Mouse (Mus musculus): ENCODE data around the gene Mphosph10. TPM values are rescaled to one million over a fixed set of nuclear protein-coding genes. Genes with fewer than 3 reads are reported as not detected.

The Mphosph10 gene
- 30.9 and 34.0 TPM in 2 replicates for polyA plus RNA-seq (2015; fragmentation: Nextera tagmentation; extraction: Ambion mirVana)

GRCm38 (mm10) chr7:64392122-64392818, at the start of gene Mphosph10, which contains the start of gene Mcee:
TSS of gene Mphosph10 (minus strand) at chr7:64392268.
TSS of gene Mcee (plus strand) at chr7:64392607.
- peak; percentile 99 for ATAC-seq
- Histone ChIP-seq H3K27ac (ENCODE audit: low read length) (peak within 1 kb of the TSS; percentile 92), H3K4me2 (ENCODE audit: low read depth, low read length) (peak within 1 kb of the TSS; percentile 85), H3K9ac (ENCODE audit: low read depth, low read length) (peak within 1 kb of the TSS; percentile 89), H3K27me3 (replicated peaks; ENCODE audit: control insufficient read depth, insufficient read depth, low read length) (no peaks in the 10 kb centered on the region), H3K36me3 (ENCODE audit: control insufficient read depth, insufficient read depth, low read length) (no peaks in the 10 kb centered on the region), H3K4me3 (ENCODE audit: low read length) (peak within 1 kb of the TSS; percentile 88), H3K9me3 (ENCODE audit: control insufficient read depth, low read length) (no peaks in the 10 kb centered on the region), H3K4me1 (ENCODE audit: control insufficient read depth, insufficient read depth, low read length) (peaks cover 6% of the 10 kb centered on the region)
- under 1% methylated on average over 54 of the region's 54 CpGs for WGBS

- no peaks in the 10 kb centered on the region for H3K27me3 ChIP-seq (replicated peaks; ENCODE audit: control insufficient read depth, insufficient read depth, low read length)
- no peak overlapping the region for H3K27ac ChIP-seq (ENCODE audit: low read length)
- no peaks in the 10 kb centered on the region for H3K9me3 ChIP-seq (ENCODE audit: control insufficient read depth, low read length)
- WGBS, result 79% methylated on average over 8 of the region's 8 CpGs
- no peak for ATAC-seq
- H3K4me3 ChIP-seq (ENCODE audit: low read length), result no peak overlapping the region
- no peaks in the 10 kb centered on the region for H3K4me1 ChIP-seq (ENCODE audit: control insufficient read depth, insufficient read depth, low read length)
- no peak overlapping the region for H3K4me2 ChIP-seq (ENCODE audit: low read depth, low read length)
- no peaks in the 10 kb centered on the region for H3K36me3 ChIP-seq (ENCODE audit: control insufficient read depth, insufficient read depth, low read length)
- no peak overlapping the region for H3K9ac ChIP-seq (ENCODE audit: low read depth, low read length)
Observed at GRCm38 (mm10) chr7:64440519-64440918, 48.5 kb upstream of the Mphosph10 start.

- no peaks in the 10 kb centered on the region for H3K27me3 ChIP-seq (replicated peaks; ENCODE audit: control insufficient read depth, insufficient read depth, low read length)
- no peak overlapping the region for H3K4me2 ChIP-seq (ENCODE audit: low read depth, low read length)
- no peaks in the 10 kb centered on the region for H3K4me1 ChIP-seq (ENCODE audit: control insufficient read depth, insufficient read depth, low read length)
- no peak for ATAC-seq
- H3K36me3 ChIP-seq (ENCODE audit: control insufficient read depth, insufficient read depth, low read length), result no peaks in the 10 kb centered on the region
- no peak overlapping the region for H3K27ac ChIP-seq (ENCODE audit: low read length)
- H3K9me3 ChIP-seq (ENCODE audit: control insufficient read depth, low read length), result no peaks in the 10 kb centered on the region
- H3K9ac ChIP-seq (ENCODE audit: low read depth, low read length), result no peak overlapping the region
- no peak overlapping the region for H3K4me3 ChIP-seq (ENCODE audit: low read length)
- 70% methylated on average over 5 of the region's 5 CpGs for WGBS
Observed at GRCm38 (mm10) chr7:64439595-64440518, 47.8 kb upstream of the Mphosph10 start.

GRCm38 (mm10) chr7:64424861-64425260, 32.8 kb upstream of the Mphosph10 start:
- Histone ChIP-seq H3K36me3 (ENCODE audit: control insufficient read depth, insufficient read depth, low read length) (no peaks in the 10 kb centered on the region), H3K27ac (ENCODE audit: low read length) (no peak overlapping the region), H3K4me3 (ENCODE audit: low read length) (no peak overlapping the region), H3K4me2 (ENCODE audit: low read depth, low read length) (no peak overlapping the region), H3K27me3 (replicated peaks; ENCODE audit: control insufficient read depth, insufficient read depth, low read length) (no peaks in the 10 kb centered on the region), H3K9ac (ENCODE audit: low read depth, low read length) (no peak overlapping the region), H3K9me3 (ENCODE audit: control insufficient read depth, low read length) (no peaks in the 10 kb centered on the region), H3K4me1 (ENCODE audit: control insufficient read depth, insufficient read depth, low read length) (no peaks in the 10 kb centered on the region)
- ATAC-seq, result no peak
- WGBS, result 56% methylated on average over 5 of the region's 5 CpGs

- Histone ChIP-seq H3K4me3 (ENCODE audit: low read length) (no peak overlapping the region), H3K36me3 (ENCODE audit: control insufficient read depth, insufficient read depth, low read length) (0 out of 2 replicates have a peak, but pooled peaks cover 7% of the 10 kb centered on the region), H3K27me3 (replicated peaks; ENCODE audit: control insufficient read depth, insufficient read depth, low read length) (no peaks in the 10 kb centered on the region), H3K4me1 (ENCODE audit: control insufficient read depth, insufficient read depth, low read length) (no peaks in the 10 kb centered on the region), H3K9ac (ENCODE audit: low read depth, low read length) (no peak overlapping the region), H3K27ac (ENCODE audit: low read length) (no peak overlapping the region), H3K9me3 (ENCODE audit: control insufficient read depth, low read length) (no peaks in the 10 kb centered on the region), H3K4me2 (ENCODE audit: low read depth, low read length) (no peak overlapping the region)
- ATAC-seq, result no peak
- WGBS, result 91% methylated on average over 8 of the region's 8 CpGs
Observed at GRCm38 (mm10) chr7:64403989-64404388, 11.9 kb upstream of the Mphosph10 start.

- no peaks in the 10 kb centered on the region for H3K27me3 ChIP-seq (replicated peaks; ENCODE audit: control insufficient read depth, insufficient read depth, low read length)
- no peak overlapping the region for H3K9ac ChIP-seq (ENCODE audit: low read depth, low read length)
- 88% methylated on average over 4 of the region's 4 CpGs for WGBS
- no peak overlapping the region for H3K27ac ChIP-seq (ENCODE audit: low read length)
- H3K36me3 ChIP-seq (ENCODE audit: control insufficient read depth, insufficient read depth, low read length), result 0 out of 2 replicates have a peak, but pooled peaks cover 7% of the 10 kb centered on the region
- H3K9me3 ChIP-seq (ENCODE audit: control insufficient read depth, low read length), result no peaks in the 10 kb centered on the region
- no peak overlapping the region for H3K4me2 ChIP-seq (ENCODE audit: low read depth, low read length)
- no peak overlapping the region for H3K4me3 ChIP-seq (ENCODE audit: low read length)
- H3K4me1 ChIP-seq (ENCODE audit: control insufficient read depth, insufficient read depth, low read length), result no peaks in the 10 kb centered on the region
- ATAC-seq, result no peak
Observed at GRCm38 (mm10) chr7:64402452-64402851, 10.4 kb upstream of the Mphosph10 start.

GRCm38 (mm10) chr7:64400725-64401124, 8.7 kb upstream of the Mphosph10 start:
- Histone ChIP-seq H3K27ac (ENCODE audit: low read length) (no peak overlapping the region), H3K9me3 (ENCODE audit: control insufficient read depth, low read length) (no peaks in the 10 kb centered on the region), H3K4me2 (ENCODE audit: low read depth, low read length) (no peak overlapping the region), H3K36me3 (ENCODE audit: control insufficient read depth, insufficient read depth, low read length) (0 out of 2 replicates have a peak, but pooled peaks cover 7% of the 10 kb centered on the region), H3K9ac (ENCODE audit: low read depth, low read length) (no peak overlapping the region), H3K4me1 (ENCODE audit: control insufficient read depth, insufficient read depth, low read length) (no peaks in the 10 kb centered on the region), H3K27me3 (replicated peaks; ENCODE audit: control insufficient read depth, insufficient read depth, low read length) (no peaks in the 10 kb centered on the region), H3K4me3 (ENCODE audit: low read length) (no peak overlapping the region)
- ATAC-seq, result no peak
- 81% methylated on average over 1 of the region's 1 CpGs for WGBS

- peaks cover 6% of the 10 kb centered on the region for H3K4me1 ChIP-seq (ENCODE audit: control insufficient read depth, insufficient read depth, low read length)
- ATAC-seq, result peak; percentile 73
- WGBS, result 0% methylated on average over 15 of the region's 15 CpGs
Observed at GRCm38 (mm10) chr7:64392819-64393151, 717 bp upstream of the Mphosph10 start.

GRCm38 (mm10) chr7:64391479-64391878, 589 bp downstream of the Mphosph10 start:
- WGBS, result 2% methylated on average over 8 of the region's 8 CpGs
- peak overlapping the region; percentile 88 for H3K4me3 ChIP-seq (ENCODE audit: low read length)
- no peak for ATAC-seq
- peak overlapping the region; percentile 85 for H3K4me2 ChIP-seq (ENCODE audit: low read depth, low read length)
- no peaks in the 10 kb centered on the region for H3K9me3 ChIP-seq (ENCODE audit: control insufficient read depth, low read length)
- no peaks in the 10 kb centered on the region for H3K36me3 ChIP-seq (ENCODE audit: control insufficient read depth, insufficient read depth, low read length)
- peak overlapping the region; percentile 80 for H3K9ac ChIP-seq (ENCODE audit: low read depth, low read length)
- H3K4me1 ChIP-seq (ENCODE audit: control insufficient read depth, insufficient read depth, low read length), result peaks cover 6% of the 10 kb centered on the region
- H3K27ac ChIP-seq (ENCODE audit: low read length), result no peak overlapping the region
- no peaks in the 10 kb centered on the region for H3K27me3 ChIP-seq (replicated peaks; ENCODE audit: control insufficient read depth, insufficient read depth, low read length)

More at GRCm38 (mm10) chr7:64392819-64393151, 717 bp upstream of the Mphosph10 start:
- H3K4me3 ChIP-seq (ENCODE audit: low read length), result peak overlapping the region; percentile 88
- no peaks in the 10 kb centered on the region for H3K36me3 ChIP-seq (ENCODE audit: control insufficient read depth, insufficient read depth, low read length)
- H3K4me2 ChIP-seq (ENCODE audit: low read depth, low read length), result peak overlapping the region; percentile 61
- peak overlapping the region; percentile 92 for H3K27ac ChIP-seq (ENCODE audit: low read length)
- no peaks in the 10 kb centered on the region for H3K9me3 ChIP-seq (ENCODE audit: control insufficient read depth, low read length)
- H3K9ac ChIP-seq (ENCODE audit: low read depth, low read length), result peak overlapping the region; percentile 89
- H3K27me3 ChIP-seq (replicated peaks; ENCODE audit: control insufficient read depth, insufficient read depth, low read length), result no peaks in the 10 kb centered on the region

Data from intestine, embryonic 16.5 days (tissue).